Mouse (Mus musculus): ENCODE measurements around the gene Sart3.
"Not testable (repeated sequence)": the region's sequence is repeated elsewhere in the genome, so short reads cannot be mapped to it uniquely, and the experiment has no call there.

Gene Sart3

DNA sequence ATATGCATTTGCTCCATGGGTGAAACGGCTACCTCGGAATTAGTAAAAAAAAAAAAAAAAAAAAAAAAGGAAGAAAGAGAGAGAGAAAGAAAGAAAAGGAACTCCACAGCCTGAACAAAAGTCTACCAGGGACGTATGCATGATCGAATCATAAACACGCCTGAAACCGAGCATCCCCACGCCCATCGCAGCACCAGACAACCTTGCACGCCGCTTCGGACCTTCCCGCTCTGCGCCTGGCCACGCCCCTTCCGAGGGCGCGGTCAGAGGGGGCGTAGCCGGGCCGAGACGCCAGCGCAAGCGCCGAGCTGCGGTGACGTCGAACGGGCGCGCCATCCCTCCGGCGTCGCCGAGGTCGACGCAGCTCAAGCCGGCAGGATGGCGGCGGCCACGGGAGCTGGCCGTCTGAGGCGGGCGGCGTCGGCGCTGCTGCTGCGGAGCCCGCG lies at the start of gene Sart3, which contains the start of gene Iscu:
Gene Sart3, minus strand, starts transcription at position 61 of the 446 bp plus-strand sequence.
Gene Iscu, plus strand, starts transcription at position 299 of the 446 bp plus-strand sequence.
- peak; percentile 91 for DNase-seq (ENCODE audit: low read depth, low spot score)

DNA sequence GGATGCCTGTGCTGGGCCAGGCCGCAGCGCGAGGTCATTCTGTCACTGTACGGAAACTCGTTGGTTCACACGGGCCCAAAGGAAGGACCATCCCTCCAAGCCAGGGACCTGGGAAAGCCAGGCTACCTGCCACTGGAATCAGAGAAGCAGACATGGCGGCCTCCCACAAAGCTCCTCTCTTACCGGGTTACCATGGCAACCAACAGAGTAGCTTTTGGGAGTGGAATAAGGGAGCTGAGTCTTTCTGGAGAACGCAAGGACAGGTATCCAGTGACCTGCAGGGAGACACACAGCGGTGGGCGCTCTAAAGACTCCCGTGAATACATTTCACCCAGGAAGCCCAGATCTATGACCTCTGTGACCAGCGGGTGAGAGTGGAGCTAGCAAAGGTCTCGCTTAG lies 46.3 kb upstream of the Sart3 start:
- peak; percentile 40 for DNase-seq (ENCODE audit: low read depth, low spot score)

DNA sequence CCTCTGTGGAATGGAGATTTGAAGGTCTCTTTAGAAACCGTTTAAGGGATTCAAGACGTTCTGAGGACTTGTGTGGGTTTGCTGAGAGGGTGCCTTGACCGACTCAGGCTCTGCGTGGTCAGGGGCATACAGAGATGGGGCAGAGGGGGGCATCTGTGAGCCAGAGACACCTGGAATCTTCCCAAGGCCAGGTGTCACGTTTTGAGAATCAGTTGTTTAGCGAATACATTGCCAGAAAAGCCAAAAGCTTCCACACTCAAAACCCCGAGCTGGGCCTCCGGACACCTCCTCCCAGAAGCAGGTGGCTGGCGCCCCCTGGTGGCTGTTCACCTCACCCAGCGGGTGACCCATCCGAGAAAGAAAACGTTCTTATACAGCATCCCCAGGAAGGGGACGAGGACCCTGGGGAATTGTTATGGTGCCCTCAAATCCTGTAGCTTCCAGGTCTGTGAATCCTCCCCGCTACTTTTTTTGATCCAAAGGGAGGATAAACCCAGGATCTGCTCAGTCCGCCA lies 43.4 kb upstream of the Sart3 start:
- peak; percentile 57 for DNase-seq (ENCODE audit: low read depth, low spot score)

DNA sequence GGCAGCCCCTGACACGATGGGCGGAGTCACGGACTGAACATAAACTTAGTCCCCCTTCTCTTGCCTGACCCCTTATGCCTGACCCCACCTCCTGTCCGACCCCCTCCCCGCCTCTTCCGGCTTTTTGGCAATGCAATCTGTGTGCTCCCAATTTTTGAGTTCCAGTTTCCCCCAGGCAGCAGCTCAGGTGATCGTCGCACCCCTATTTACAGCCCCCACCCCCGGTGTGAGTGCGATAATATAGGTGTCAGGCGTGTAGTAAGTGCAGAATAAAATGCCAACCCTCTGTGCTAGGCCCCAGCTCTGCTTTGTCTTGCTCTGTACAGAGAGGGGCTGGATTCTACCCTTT lies 42.7 kb upstream of the Sart3 start:
- DNase-seq (ENCODE audit: low read depth, low spot score): no peak

DNA sequence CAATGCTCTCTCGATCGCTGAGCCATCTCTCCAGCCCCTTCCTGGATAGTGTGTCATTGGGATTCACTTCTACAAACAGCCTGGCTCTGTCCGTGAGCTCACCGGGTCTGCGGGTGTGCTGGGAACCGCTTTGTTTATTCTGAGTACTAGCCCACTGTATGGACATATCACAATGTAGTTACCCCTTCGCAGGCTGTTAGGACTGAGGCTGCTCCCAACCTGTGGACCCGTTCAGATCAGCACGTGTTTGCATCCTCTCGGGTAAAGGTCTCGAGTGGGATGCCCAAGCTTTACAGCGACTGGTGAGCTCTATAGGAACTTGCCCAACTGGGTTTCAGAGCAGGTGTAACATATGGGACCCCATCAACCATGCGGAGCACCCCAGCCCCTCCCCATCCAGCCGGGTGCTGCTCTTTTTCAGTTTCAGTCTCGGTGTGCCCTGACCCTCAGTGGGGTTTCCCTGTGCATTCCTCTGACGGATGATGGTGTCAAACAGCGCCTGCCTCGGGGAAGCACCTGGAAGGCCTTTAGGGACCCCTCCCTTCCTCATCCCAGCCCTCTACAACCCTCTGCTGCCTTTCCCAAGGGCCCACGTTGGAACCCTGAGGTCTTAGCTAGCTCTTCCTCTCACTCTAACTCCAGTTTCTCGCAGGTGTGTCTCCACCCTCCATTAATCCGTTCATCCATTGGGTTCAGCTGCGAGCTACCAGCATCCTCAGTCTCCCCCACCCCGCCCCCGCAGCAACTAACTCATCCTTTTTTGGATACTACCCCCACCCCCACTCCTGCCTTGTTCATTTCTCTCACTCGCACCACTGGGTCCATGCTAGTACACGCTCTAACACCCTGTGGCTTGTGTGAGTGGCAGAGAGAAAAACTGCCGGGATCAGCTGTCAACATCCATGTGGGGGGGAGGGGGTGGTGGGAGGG lies 42.1 kb upstream of the Sart3 start:
- no peak for DNase-seq (ENCODE audit: low read depth, low spot score)

DNA sequence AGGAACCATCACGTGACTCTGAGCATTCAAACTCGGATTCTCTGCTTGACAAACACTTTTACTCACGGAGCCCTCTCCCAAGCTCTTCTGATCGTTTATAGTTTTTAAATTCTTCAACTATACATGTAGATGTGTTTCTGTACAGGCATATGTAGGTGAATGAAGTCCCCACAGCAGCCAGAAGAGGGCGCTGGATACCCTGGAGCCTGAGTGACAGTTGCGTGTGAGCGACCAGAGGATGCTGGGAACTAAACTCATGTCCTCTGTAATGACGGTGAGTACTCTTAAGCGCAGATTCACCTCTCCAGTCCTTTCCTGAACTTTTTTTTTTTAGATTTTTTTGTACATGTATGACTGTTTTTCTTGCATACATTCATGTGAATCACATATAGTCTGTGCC lies 41.3 kb upstream of the Sart3 start:
- peak; percentile 56 for DNase-seq (ENCODE audit: low read depth, low spot score)

DNA sequence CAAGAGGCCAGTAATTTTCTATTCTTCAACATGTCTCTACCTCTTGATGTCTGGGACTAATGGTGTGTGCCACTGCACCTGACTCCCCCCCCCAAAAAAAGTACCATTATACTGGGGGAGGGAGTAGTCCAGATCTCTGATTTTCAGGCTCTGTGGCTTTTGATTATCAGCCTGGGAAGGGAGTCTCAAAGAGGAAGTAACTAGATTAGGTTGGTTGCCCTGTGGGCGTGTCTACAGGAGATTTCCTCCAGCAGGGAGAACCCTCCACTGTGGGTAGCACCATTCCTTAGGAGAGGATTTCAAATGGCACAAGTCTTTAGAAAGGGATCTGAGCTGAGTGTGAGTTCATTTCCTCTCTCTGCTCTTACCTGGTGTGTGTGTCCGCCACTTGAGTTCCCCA lies 40.3 kb upstream of the Sart3 start:
- no peak for DNase-seq (ENCODE audit: low read depth, low spot score)

DNA sequence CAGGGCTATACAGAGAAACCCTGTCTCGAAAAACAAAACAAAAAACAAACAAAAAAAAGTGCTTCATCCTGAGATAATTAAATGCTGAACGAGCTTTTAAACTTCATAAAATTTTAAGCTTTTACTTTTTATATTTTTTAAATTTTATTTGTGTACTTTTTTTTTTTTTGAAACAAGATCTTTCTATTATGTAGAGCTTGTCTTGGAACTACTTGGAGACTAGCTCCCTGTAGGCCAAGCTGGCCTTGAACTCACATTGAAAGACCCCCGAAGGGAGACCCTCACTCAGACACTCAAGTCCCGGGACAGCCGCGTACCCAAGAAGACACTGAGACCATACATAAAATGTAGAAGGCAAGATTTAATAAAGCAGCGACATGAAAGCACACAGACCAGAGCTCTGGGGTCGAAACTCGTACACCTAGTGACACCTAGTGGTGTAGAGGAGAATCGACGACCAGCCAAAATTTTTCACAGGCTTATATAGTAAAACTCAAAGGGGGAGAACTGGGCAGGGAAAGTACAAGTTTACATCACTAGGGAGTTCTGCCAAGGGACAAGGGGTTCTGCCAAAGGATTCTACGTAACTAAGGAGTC lies 39.6 kb upstream of the Sart3 start:
- DNase-seq (ENCODE audit: low read depth, low spot score): not testable (repeated sequence)

DNA sequence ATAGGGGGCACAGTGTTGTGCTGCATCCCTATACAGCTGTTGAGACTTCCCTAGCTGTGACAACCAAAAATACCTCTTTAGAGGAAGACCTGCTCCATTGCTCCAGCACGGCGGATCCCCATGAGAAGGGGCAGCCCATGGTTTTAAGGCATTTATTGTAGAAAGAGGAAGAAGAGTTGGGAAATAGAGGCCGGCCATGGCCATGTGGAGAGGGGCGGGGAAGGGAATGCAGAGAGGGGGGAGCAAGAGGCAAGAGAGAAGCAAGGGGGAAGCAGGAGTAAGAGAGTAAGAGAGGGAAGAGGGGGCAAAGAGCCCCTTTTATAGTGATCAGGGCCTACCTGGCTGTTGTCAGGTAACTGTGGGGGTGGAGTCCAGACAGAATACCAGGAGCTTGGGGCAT lies 37.8 kb upstream of the Sart3 start:
- no peak for DNase-seq (ENCODE audit: low read depth, low spot score)

DNA sequence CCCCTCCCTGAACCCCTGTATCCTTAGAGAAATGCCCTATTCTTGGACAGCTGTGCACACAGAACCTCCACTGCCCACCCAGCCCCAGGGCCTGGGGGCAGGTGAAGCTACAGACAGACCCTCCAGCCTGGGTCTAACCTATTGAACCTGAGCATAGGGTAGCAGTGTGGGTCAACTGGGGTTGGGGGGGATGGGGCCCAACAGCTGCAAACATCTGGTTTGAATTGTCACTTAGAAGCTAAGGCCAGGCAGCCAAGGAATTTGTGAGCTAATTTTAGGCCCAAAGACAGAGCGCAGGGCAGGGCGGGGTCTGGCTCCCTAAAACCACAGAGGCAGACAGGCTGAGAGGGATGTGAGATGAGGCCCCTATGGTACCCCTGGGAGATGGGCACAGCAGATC lies 35.9 kb upstream of the Sart3 start:
- no peak for DNase-seq (ENCODE audit: low read depth, low spot score)

DNA sequence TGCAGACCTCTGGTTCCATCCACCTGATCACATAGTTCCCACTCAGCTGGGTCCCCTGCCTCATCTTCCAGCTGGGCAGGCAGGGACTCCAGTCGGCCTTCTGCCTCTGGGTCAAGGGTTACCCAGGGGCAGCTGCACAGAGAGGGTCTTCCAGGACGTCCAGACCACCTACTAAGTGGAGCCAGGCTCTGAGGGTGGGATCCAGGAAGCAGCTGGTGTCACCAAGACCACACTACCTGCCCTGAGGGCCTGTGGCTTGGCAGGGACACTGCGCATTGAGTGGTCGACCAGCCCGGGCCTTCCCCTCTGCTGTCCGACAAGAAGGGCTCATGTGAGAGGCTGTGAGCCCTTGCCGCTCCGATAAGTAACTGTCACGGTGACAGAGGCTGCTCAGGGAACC lies 35.4 kb upstream of the Sart3 start:
- DNase-seq (ENCODE audit: low read depth, low spot score): no peak

DNA sequence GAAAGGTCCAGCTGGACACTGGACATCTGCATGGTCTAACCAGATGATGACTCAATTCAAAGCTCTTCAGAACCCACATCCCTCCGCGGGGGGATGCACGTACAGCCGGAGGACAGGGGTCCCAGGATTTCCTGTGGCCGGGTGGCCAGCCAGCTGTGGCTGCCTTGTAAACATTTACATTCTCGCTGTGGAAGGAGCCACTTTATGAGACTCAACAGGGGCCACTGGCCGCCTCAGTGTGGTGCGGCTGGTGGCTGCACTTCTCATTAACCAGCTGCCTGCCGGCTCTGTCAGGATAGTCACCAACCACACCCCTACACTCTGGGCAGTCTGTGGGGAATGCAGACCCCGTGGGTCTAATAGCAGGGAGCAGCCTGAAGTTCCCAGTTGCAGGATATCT lies 34.1 kb upstream of the Sart3 start:
- DNase-seq (ENCODE audit: low read depth, low spot score): no peak

DNA sequence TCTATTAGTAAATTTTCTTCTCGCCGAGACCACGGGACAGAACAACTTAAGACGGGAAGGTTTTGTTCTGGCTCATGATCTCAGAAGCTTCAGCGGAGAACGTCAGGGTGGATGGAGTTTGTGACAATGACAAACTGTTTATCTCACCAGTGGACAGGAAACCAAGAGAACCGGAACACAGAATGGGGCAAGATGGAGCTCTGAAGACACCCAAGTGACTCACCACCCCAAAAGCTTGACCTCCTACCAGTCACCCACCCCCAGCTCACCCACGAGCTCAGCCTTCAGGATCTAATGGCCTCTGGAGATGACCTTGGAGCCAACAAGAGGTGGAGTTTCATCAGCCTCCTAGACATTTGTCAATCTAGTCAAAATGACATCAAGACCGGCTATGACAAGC lies 33.0 kb upstream of the Sart3 start:
- no peak for DNase-seq (ENCODE audit: low read depth, low spot score)

DNA sequence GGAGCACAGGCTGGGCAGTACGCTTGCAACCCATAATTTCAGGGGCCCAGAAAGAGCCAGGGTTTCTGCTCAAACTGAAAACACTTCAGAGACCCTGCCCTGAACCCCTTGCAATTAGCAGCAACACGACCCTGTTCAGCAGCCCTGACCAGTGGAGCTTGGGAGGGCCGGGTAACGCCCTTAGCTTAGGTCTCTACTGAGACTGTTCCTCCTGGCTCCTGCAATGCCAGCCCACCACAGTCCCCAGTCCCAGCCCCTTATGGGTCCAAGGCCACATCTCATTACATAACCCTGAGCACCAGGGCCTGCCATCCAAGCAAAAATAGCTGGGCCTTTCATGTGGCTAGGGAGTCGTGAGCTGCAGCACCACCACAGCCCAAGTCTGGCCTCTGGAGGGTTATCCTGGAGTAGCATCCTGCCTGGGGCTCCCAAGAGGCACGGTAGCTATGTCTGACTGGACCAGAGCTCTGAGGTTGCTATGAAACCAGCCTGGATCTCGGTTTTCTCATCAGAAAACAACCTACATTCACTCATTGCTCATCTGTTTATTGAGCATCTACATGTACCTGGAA lies 32.2 kb upstream of the Sart3 start:
- no peak for DNase-seq (ENCODE audit: low read depth, low spot score)

DNA sequence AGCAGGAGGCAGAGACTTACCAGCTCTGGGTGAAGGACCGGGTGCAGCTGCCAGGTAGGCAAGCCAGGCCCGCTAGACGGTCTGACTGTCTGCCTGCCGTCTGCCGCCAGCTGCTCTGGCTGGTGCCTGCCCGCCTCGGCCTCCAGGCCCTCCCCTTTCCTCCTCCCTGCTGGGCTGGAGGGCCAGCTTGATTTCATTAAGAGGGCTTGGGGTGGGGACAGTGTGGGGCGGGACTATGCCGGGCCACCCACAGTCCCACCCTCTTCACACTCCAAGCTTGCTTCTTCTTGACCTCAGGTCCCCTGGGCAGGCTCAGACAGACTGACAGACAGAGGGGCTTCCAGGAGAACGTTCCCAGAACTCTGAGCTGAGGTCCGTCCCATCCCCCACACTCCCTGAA lies 28.0 kb upstream of the Sart3 start, which contains the start of gene Tmem119:
Gene Tmem119, minus strand, starts transcription at position 237 of the 400 bp plus-strand sequence.
- DNase-seq (ENCODE audit: low read depth, low spot score): no peak

DNA sequence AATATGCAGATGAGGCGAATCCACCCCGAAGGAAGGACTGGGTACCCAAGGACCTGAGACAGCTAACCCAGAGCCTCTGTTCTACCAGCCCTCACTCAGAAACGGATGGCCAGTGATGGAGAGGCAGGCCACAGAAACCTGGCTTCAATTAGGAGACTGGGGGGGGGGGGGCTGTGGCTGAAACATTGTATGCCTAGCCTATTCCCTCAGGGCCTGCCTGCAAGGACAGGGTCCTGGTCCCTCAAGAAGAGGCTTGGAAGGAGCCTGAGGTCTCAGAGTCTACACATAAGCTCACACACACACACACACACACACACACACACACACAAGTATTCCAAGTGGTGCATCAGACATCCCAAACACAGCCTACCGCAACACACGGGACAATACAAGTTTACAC lies 27.4 kb upstream of the Sart3 start:
- DNase-seq (ENCODE audit: low read depth, low spot score): no peak

DNA sequence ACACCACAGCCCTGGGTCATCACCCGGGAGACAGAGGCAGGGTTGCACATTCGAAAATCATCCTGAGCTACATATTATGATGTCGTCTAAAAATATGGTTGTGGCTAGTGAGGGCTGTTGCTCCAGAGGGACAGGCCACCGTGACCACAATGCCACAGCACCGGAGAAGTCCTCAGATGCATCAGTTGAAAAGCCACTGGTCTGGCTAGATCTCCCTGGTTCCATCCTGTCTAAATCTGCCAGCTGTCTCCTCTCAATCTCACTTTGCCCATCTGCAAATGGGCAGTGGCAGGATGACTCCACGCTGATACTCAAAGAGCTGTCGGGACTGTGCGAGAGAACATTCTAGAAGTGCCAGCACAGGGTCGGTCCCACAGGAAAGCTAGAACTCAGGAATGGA lies 26.2 kb upstream of the Sart3 start:
- no peak for DNase-seq (ENCODE audit: low read depth, low spot score)

DNA sequence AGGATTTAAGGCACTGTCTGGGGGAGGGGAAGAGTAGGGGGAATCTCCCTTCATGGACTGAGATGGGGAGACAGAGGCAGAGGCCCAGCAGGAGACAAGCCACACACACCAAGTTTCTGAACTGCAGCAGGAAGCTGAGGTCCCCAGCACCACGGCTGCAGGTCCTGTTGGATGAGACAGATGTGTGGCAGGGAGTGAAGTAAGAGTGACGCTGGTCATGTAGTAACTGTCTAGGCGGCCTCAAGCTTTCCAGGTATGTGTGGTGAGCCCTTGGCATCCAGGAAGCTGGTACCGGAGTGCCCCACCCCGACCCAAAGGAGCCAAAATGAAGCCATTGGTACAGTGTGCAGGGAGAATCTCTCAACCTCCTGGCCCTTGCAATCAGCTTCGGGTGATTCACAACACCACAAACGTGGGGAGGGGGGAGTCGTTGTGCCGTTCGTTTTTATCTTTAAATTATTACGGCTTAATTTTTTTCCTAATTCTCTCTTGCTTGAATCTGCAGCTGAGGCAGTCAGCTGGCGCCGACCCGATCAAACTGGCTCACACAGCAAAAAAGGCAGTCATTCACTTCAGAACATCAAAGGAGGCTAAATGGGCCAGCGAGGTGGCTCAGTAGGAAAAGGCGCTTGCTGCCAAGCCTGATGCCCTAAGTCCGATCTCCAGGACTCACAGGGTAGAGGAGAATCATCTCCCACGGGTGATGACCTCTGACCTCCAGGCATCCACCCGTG lies 25.0 kb upstream of the Sart3 start:
- no peak for DNase-seq (ENCODE audit: low read depth, low spot score)

DNA sequence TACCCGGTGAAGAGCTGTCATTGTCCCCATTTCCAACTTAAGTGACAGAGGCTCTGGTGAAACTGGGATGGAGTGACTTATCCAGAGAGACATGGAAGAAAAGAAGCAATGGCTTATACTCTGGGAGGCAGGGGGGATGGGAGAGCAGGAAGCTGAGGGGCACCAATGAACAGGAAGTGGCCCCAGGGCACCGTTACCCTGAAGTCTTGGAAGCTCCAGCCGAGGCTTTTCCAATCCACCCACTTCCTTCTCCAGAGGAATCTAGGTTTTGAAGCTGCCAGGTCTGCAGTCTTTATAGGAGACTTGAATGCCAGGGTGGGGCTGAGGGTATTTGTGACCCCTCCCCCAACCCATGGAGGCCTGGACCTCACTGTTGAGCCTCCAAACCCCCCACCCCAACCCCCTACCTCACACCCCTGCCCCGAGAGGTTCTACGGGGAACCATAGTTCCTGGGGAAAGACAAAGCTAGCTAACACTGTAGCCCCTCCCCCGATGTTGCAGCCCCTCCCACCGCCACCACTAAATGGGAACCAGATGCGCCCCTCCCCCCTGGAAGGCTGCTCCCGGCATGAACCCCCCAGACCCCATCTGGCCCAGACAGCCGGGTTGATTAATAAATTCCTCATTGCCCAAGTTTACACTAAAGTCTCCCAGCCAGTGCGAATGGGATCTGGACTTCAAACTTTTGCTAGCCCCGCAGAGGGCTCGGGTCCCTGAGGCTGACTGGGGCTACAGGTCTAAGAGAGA lies 24.3 kb upstream of the Sart3 start:
- DNase-seq (ENCODE audit: low read depth, low spot score): no peak

DNA sequence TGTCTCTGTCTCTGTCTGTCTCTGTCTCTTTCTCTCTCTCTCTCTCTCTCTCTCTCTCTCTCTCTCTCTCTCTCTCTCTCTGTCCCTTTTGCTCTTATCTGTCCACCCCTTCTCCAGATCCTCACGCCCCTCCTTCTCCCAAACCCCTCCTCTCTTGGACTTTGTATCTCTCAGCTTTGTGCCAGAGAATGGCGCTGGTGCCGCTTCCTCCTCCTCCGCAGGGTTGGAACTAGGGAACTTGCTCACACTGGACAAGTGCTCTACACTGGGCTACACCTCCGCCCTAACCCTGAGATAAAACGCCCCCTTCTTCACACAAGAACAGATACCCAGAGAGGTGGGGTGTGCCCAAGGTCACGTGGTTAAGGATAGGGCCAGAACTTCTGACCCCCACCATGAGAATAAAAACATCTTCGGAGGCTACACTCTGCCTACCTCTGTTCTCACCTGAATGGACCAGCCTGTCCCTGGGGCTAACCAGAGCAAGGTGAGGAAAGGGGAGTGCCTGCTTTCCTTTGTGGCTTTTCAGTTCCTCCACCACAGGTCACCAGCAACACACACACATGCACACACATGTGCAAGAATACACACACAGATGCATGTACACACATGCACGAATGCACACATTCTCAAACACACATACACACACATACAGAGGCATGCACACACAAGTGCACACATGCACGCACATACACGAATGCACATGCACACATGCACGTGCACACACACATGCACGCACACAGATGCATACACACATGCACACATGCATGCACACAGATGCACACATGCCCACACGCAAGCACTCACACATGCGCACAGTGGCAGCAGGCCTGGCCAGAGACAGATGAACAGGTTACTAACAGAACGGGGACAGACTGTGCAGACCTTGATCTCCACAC lies 19.1 kb upstream of the Sart3 start:
- DNase-seq (ENCODE audit: low read depth, low spot score): no peak

Measured in WW6 (cell line).